Mouse (Mus musculus): ENCODE data around the gene Smpdl3b.

GRCm38 (mm10) chr4:132783732-132784131, 26.7 kb upstream of the Smpdl3b start:
- TF ChIP-seq CTCF (IDR thresholded peaks at IDR 0.05; ENCODE audit: low read depth), result no peak
- no peak for TF ChIP-seq EP300 (IDR thresholded peaks at IDR 0.05; ENCODE audit: low read depth)

Measured in heart, postnatal 0 days (tissue).